Mouse (Mus musculus): ENCODE data around the gene 2610028H24Rik.

DNA sequence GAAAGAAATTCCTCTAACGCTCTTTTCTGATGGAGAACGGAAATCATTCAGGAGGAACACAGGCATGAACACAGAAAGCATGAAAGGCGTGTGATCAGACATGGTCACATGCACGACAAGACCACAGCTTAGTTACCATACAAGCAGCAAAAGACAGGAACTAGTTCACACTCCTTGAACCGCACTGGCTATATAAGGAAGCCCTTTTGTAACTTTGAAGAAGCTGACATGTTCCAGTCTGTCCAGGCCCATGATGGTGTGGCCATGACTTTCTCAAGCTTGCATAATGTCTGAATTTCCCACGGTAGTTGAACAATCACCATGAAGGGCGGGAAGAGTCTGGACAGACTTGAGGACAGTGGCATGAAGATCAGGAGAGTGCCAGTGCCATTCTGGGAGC, 23.2 kb upstream of the 2610028H24Rik start:
- TF ChIP-seq CTCF (IDR thresholded peaks at IDR 0.05; ENCODE audit: low read depth) (no peak), EP300 (IDR thresholded peaks at IDR 0.05; ENCODE audit: low read depth) (no peak)
